Mouse (Mus musculus): ENCODE results near the gene Ccl9. TPM values are rescaled to one million over a fixed set of nuclear protein-coding genes. Genes with fewer than 3 reads are reported as not detected.
"Not testable (repeated sequence)": the region's sequence is repeated elsewhere in the genome, so short reads cannot be mapped to it uniquely, and the experiment has no call there.

The Ccl9 gene
- total RNA-seq, 4 experiments from 2014 or later: 3.8 to 11.6 (median 6.6) TPM

GRCm38 (mm10) chr11:83578999-83579398 is 563 bp upstream of the Ccl9 start:
- DNase-seq: no peak

GRCm38 (mm10) chr11:83576927-83577555 is 1.4 kb downstream of the Ccl9 start:
- DNase-seq: no peak

- DNase-seq: no peak
These were observed 5.6 kb downstream of the Ccl9 start for GRCm38 (mm10) chr11:83572834-83573233.

GRCm38 (mm10) chr11:83572223-83572622 is 6.2 kb downstream of the Ccl9 start:
- no peak for DNase-seq

GRCm38 (mm10) chr11:83570189-83570588 is 8.2 kb downstream of the Ccl9 start:
- DNase-seq: no peak

GRCm38 (mm10) chr11:83569249-83569648 is 9.2 kb downstream of the Ccl9 start:
- no peak for DNase-seq

- DNase-seq: no peak
These were observed 9.7 kb downstream of the Ccl9 start for GRCm38 (mm10) chr11:83568786-83569185.

- no peak for DNase-seq
These were observed 10.4 kb downstream of the Ccl9 start for GRCm38 (mm10) chr11:83568061-83568460.

- no peak for DNase-seq
These were observed 11.1 kb downstream of the Ccl9 start for GRCm38 (mm10) chr11:83567311-83567710.

GRCm38 (mm10) chr11:83566617-83567016 is 11.8 kb downstream of the Ccl9 start:
- DNase-seq: no peak

- peak; percentile 14 for DNase-seq
These were observed 14.7 kb downstream of the Ccl9 start for GRCm38 (mm10) chr11:83563754-83564153.

- no peak for DNase-seq
These were observed 16.0 kb downstream of the Ccl9 start for GRCm38 (mm10) chr11:83562311-83562887.

GRCm38 (mm10) chr11:83560405-83560804 is 18.0 kb downstream of the Ccl9 start:
- DNase-seq: no peak

GRCm38 (mm10) chr11:83557074-83557473 is 21.4 kb downstream of the Ccl9 start:
- DNase-seq: no peak

- no peak for DNase-seq
These were observed 22.2 kb downstream of the Ccl9 start for GRCm38 (mm10) chr11:83556085-83556781.

- no peak for DNase-seq
These were observed 26.8 kb downstream of the Ccl9 start for GRCm38 (mm10) chr11:83551668-83552067.

- DNase-seq: not testable (repeated sequence)
These were observed 27.4 kb downstream of the Ccl9 start for GRCm38 (mm10) chr11:83551037-83551436.

GRCm38 (mm10) chr11:83550186-83550632 is 28.2 kb downstream of the Ccl9 start:
- no peak for DNase-seq

GRCm38 (mm10) chr11:83544214-83544613 is 34.2 kb downstream of the Ccl9 start:
- DNase-seq: no peak

GRCm38 (mm10) chr11:83541415-83541814 is 37.0 kb downstream of the Ccl9 start:
- no peak for DNase-seq

- DNase-seq: no peak
These were observed 37.5 kb downstream of the Ccl9 start for GRCm38 (mm10) chr11:83540931-83541330.

- no peak for DNase-seq
These were observed 39.6 kb downstream of the Ccl9 start for GRCm38 (mm10) chr11:83538705-83539314.

- DNase-seq: no peak
These were observed 41.6 kb downstream of the Ccl9 start for GRCm38 (mm10) chr11:83536831-83537230.

Measured in adrenal gland, adult 8-10 months (tissue).